Mouse (Mus musculus) lung, adult 2 months (tissue): ENCODE results near the gene Tesmin.

Source experiments
- CTCF ChIP-seq: fragments of 200-500 bp; IDR thresholded peaks from 2 replicates; pipeline ENCODE4 v1.5.1; 2011; ENCODE audit warnings: mild to moderate bottlenecking, low read length, control low read depth; ENCODE audit not compliant: insufficient read depth
- POLR2A ChIP-seq: fragments of 200-500 bp; IDR thresholded peaks from 2 replicates; pipeline ENCODE4 v1.6.1; 2011; ENCODE audit warnings: low read depth, mild to moderate bottlenecking, control low read depth, low read length, borderline replicate concordance; ENCODE audit errors: extremely low read depth

GRCm38 (mm10) chr19:3431066-3431465, 42.4 kb downstream of the Tesmin start:
- TF ChIP-seq CTCF, result no peak
- no peak for TF ChIP-seq POLR2A
